Mouse (Mus musculus): ENCODE measurements at regions not wholly inside any gene's neighbourhood (a gene's known extent, or its start where the extent isn't known, plus 50 kb on each side); places are given as distances from the start of the nearest gene placed in this dataset.
"Not testable (repeated sequence)": the region's sequence is repeated elsewhere in the genome, so short reads cannot be mapped to it uniquely, and the experiment has no call there.

- TF ChIP-seq CTCF (conservative IDR thresholded peaks at IDR 0.05 in 1 of 2, IDR thresholded peaks at IDR 0.05 in 1 of 2; ENCODE audit: low read depth in 2 of 2, low read length in 2 of 2); MYC (IDR thresholded peaks at IDR 0.05; ENCODE audit: low read depth, low read length); POLR2A (IDR thresholded peaks at IDR 0.05; ENCODE audit: low read depth, low read length); ZNF384 (IDR thresholded peaks at IDR 0.05; ENCODE audit: low read depth, low read length); CHD2 (IDR thresholded peaks at IDR 0.05; ENCODE audit: low read length); EP300 (IDR thresholded peaks at IDR 0.05; ENCODE audit: low read length): not testable (repeated sequence)
Observed at GRCm38 (mm10) chr13:57046130-57046529, 150.3 kb upstream of the Trpc7 start.

Data from CH12.LX (cell line).